Mouse (Mus musculus) stomach, postnatal 0 days (tissue): Measurements from ENCODE around the gene Stk10. TPM values are rescaled to one million over a fixed set of nuclear protein-coding genes. Genes with fewer than 3 reads are reported as not detected.

Experiments used
- ATAC-seq: fragments of 200-750 bp; cut with Nextera tagmentation; 2 replicates; pipeline ENCODE4 v1.8.0; 2017; ENCODE audit not compliant: low FRiP score, low TSS enrichment
- DNase-seq: peaks from one replicate; pipeline ENCODE4 v3.0.0-alpha.2; 2016; ENCODE audit warnings: low spot score
- H3K27ac ChIP-seq: fragments of 300-500 bp; sonication (generic); replicated peaks from 2 replicates; pipeline ENCODE4 v1.5.1; 2014; ENCODE audit warnings: mild to moderate bottlenecking, control low read depth
- H3K27me3 ChIP-seq: fragments of 300-500 bp; sonication (generic); 2 replicates; pipeline ENCODE4 v1.6.1; 2014; ENCODE audit warnings: low read length; ENCODE audit not compliant: control insufficient read depth, insufficient read depth
- H3K36me3 ChIP-seq: fragments of 300-500 bp; sonication (generic); 2 replicates; pipeline ENCODE4 v1.6.1; 2014; ENCODE audit warnings: low read length, mixed read lengths; ENCODE audit not compliant: control insufficient read depth, insufficient read depth
- H3K4me1 ChIP-seq: fragments of 300-500 bp; sonication (generic); replicated peaks from 2 replicates; pipeline ENCODE4 v1.6.1; 2014; ENCODE audit warnings: antibody characterized with exemption; ENCODE audit not compliant: control insufficient read depth, insufficient read depth
- H3K4me2 ChIP-seq: fragments of 300-500 bp; sonication (generic); replicated peaks from 2 replicates; pipeline ENCODE4 v1.6.1; 2014; ENCODE audit warnings: low read depth, mild to moderate bottlenecking, control low read depth, moderate library complexity
- H3K4me3 ChIP-seq: fragments of 300-500 bp; sonication (generic); 2 replicates; pipeline ENCODE4 v1.5.1; 2014; ENCODE audit warnings: low read depth, low read length, control low read depth
- H3K9ac ChIP-seq: fragments of 300-500 bp; sonication (generic); 2 replicates; pipeline ENCODE4 v1.6.1; 2014; ENCODE audit warnings: mild to moderate bottlenecking, low read length, control low read depth, mixed read lengths
- H3K9me3 ChIP-seq: fragments of 300-500 bp; sonication (generic); 2 replicates; pipeline ENCODE4 v1.6.1; 2016; ENCODE audit warnings: low read length; ENCODE audit not compliant: control insufficient read depth
- CTCF ChIP-seq: IDR thresholded peaks from 2 replicates; pipeline ENCODE4 v1.5.1; 2016; ENCODE audit warnings: antibody characterized with exemption, low read depth, mild to moderate bottlenecking, moderate library complexity
- EP300 ChIP-seq: optimal IDR thresholded peaks from 2 replicates; pipeline ENCODE3; 2016; ENCODE audit warnings: antibody characterized with exemption
- WGBS: fragments of 180-500 bp; shearing (Covaris S2); extraction: QIAGEN DNeasy Blood & Tissue Kit; methylation state at CpG from one replicate; pipeline ENCODE4 v1.1.7; 2014; 5-methylcytosine and 5-hydroxymethylcytosine counted together
- polyA plus RNA-seq: library from polyadenylated mRNA; unstranded; fragments of >200 nt; fragmentation: Nextera tagmentation; extraction: Ambion mirVana; gene quantifications from 2 replicates; pipeline ENCODE4 v1.2.1, GENCODE M21; 2015

Stk10 gene
- polyA plus RNA-seq, 1 experiment from 2014 or later: 1.1 TPM

DNA sequence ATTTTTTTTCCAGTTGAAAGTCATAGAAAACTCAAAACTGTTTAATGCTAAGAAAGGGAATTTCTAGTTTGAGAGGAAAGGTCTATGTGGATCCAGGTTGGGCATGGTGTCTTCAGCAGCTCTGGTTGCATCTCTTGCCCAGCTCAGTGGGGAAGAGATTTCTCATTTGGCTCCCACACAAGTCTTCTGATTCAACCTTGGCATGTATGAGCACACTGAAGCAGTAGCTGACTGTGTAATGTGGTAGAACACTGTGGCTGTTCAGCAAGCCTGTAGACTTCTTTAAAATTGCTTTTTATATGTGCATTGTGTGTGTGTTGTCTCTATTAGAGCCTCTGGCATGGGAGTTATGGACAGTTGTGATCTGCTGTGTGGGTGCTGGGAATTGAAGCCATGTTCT is 133.9 kb downstream of the Stk10 start:
- TF ChIP-seq CTCF: no peak
- no peak for TF ChIP-seq EP300
- no peaks in the 10 kb centered on the region for H3K36me3 ChIP-seq
- H3K4me2 ChIP-seq: no peak overlapping the region
- H3K4me3 ChIP-seq: no peak overlapping the region
- H3K27me3 ChIP-seq: no peaks in the 10 kb centered on the region
- no peaks in the 10 kb centered on the region for H3K9me3 ChIP-seq
- no peaks in the 10 kb centered on the region for H3K4me1 ChIP-seq
- no peak overlapping the region for H3K27ac ChIP-seq
- no peak for DNase-seq
- ATAC-seq: no peak
- H3K9ac ChIP-seq: no peak overlapping the region

DNA sequence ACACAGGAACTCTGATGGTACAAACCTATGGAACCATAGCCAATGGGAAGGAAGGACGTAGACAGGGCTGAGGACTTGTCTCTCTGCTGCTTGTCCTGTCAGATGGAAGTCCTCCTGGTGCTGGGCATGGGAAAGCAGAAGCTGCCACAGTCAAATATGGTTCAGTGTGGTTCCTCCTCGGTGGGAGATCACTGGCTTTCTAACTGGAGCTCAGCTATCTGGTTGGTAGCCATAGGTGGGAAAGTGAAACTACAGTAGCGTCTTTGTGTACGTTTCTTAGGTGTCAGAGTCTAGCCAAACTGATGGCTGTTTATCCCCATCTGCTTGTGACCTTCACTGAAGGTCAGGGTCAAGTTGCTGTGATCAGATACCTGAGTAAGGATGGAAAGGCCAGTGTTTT is 138.4 kb downstream of the Stk10 start:
- no peak for TF ChIP-seq EP300
- TF ChIP-seq CTCF: no peak
- WGBS: 76% methylated on average over 4 of the region's 4 CpGs
- H3K9ac ChIP-seq: no peak overlapping the region
- no peak overlapping the region for H3K4me3 ChIP-seq
- ATAC-seq (no peak), DNase-seq (no peak)
- no peak overlapping the region for H3K27ac ChIP-seq
- H3K9me3 ChIP-seq: no peaks in the 10 kb centered on the region
- H3K36me3 ChIP-seq: no peaks in the 10 kb centered on the region
- H3K4me2 ChIP-seq: no peak overlapping the region
- no peaks in the 10 kb centered on the region for H3K27me3 ChIP-seq
- no peaks in the 10 kb centered on the region for H3K4me1 ChIP-seq

Other genes starting within 250 kb of the Stk10 start
- gene Hba-a1, start 249.8 kb upstream of the Stk10 start, polyA plus RNA-seq: 317 and 411 TPM in 2 replicates
- gene Hbq1b, start 246.3 kb upstream of the Stk10 start, polyA plus RNA-seq: 0.18 TPM in 1 of 2 replicates, not detected in the other
- gene Hba-a2, start 236.8 kb upstream of the Stk10 start, polyA plus RNA-seq: 728 and 926 TPM in 2 replicates
- gene Hbq1a, start 233.2 kb upstream of the Stk10 start, polyA plus RNA-seq: not detected in 2 replicates
- 4.8 and 5.0 TPM in 2 replicates for gene Sh3pxd2b, start 185.5 kb upstream of the Stk10 start, polyA plus RNA-seq
- gene Ubtd2, start 77.9 kb upstream of the Stk10 start, polyA plus RNA-seq: 16.7 and 18.6 TPM in 2 replicates
- 0.16 and 0.52 TPM in 2 replicates for gene Efcab9, start 1.2 kb upstream of the Stk10 start, polyA plus RNA-seq
- 31.5 and 32.1 TPM in 2 replicates for gene Fbxw11, start 109.4 kb downstream of the Stk10 start, polyA plus RNA-seq